Mouse (Mus musculus) cortical plate, adult 2 months (tissue): ENCODE measurements at regions not wholly inside any gene's neighbourhood (a gene's known extent, or its start where the extent isn't known, plus 50 kb on each side); places are given as distances from the start of the nearest gene placed in this dataset.
A peak's percentile ranks its signal among the peaks of the same experiment; 100 is the strongest.

Experiments
- H3K27ac ChIP-seq: fragments of 200-500 bp; 2 replicates; pipeline ENCODE4 v1.5.1; 2012; ENCODE audit warnings: low read length, control low read depth, inconsistent platforms; ENCODE audit not compliant: insufficient read depth
- H3K4me1 ChIP-seq: fragments of 200-500 bp; 2 replicates; pipeline ENCODE4 v1.6.1; 2011; ENCODE audit warnings: low read length; ENCODE audit not compliant: control insufficient read depth, insufficient read depth
- H3K4me3 ChIP-seq: fragments of 200-500 bp; 2 replicates; pipeline ENCODE4 v1.5.1; 2011; ENCODE audit warnings: mild to moderate bottlenecking, low read length, control low read depth; ENCODE audit not compliant: insufficient read depth
- CTCF ChIP-seq: fragments of 200-500 bp; IDR thresholded peaks from 2 replicates; pipeline ENCODE4 v1.5.1; 2011; ENCODE audit warnings: mild to moderate bottlenecking, control low read depth, low read length; ENCODE audit not compliant: insufficient read depth; ENCODE audit errors: extremely low read depth
- POLR2A ChIP-seq: fragments of 200-500 bp; IDR thresholded peaks from 2 replicates; pipeline ENCODE4 v1.6.1; 2011; ENCODE audit warnings: mild to moderate bottlenecking, low read length, control low read depth; ENCODE audit not compliant: insufficient read depth; ENCODE audit errors: extremely low read depth

DNA sequence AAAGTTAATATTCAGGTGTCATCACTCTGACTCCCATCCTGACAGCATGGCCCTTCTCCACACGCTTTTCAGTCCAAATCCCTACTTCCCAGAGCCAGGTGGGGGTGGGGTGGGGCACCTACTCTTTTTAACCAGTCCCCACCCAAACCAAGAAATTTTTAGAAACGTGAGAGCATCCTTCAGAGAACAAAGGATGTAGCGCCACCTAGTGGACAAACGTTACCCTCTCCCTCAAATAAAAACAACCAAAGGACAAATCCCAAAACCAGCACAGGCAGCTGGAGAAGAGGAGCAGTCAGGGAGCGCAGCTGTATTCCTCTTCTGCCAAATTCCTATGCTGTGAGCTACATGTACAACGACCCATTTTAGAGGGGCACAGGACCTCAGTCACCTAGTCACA is 544.7 kb upstream of the Map3k7 start:
- H3K27ac ChIP-seq, result no peak overlapping the region
- TF ChIP-seq POLR2A (no peak), CTCF (peak; percentile 63)
- H3K4me1 ChIP-seq, result no peaks in the 10 kb centered on the region
- no peak overlapping the region for H3K4me3 ChIP-seq

DNA sequence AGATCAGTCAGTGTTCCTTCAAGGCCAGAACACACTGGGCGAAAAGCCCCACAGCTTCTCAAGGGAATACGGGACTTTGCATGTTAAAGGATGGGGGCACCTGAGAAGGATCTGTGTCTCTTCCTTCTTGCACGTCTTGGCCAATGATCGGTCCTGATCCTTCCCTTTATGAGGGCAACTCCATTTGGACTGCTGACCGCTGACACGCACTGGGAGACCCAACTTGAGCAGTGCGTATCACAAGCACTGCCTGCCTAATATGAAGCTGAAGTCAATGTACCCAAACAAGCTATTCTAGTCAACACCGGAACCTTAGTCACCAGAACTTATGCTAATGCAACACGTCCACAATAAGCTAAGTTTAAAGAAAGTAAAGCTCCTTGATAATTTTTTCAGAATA is 543.7 kb upstream of the Map3k7 start:
- Histone ChIP-seq H3K27ac (no peak overlapping the region), H3K4me1 (no peaks in the 10 kb centered on the region), H3K4me3 (no peak overlapping the region)
- TF ChIP-seq CTCF (no peak), POLR2A (no peak)

DNA sequence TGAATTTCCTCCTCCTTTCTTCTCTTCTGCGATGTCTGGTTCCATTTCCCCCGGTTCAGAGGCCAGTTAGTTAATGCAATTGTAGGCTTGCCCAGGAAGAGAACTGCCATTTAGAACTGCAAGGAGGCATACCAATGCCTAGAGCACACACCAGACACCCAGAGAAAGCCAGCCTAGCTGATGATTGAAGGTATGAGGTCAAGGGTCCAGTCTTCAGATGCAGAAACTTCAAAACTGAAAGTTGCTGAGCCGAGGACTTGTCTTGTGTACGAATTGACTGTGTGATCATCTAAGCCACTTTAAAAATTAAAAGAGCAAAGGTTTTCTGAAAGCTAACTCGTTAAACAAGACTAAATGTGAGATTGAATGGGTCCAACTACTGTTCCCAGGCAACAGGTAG is 542.5 kb upstream of the Map3k7 start:
- Histone ChIP-seq H3K4me3 (no peak overlapping the region), H3K27ac (no peak overlapping the region), H3K4me1 (no peaks in the 10 kb centered on the region)
- TF ChIP-seq CTCF (no peak), POLR2A (no peak)

DNA sequence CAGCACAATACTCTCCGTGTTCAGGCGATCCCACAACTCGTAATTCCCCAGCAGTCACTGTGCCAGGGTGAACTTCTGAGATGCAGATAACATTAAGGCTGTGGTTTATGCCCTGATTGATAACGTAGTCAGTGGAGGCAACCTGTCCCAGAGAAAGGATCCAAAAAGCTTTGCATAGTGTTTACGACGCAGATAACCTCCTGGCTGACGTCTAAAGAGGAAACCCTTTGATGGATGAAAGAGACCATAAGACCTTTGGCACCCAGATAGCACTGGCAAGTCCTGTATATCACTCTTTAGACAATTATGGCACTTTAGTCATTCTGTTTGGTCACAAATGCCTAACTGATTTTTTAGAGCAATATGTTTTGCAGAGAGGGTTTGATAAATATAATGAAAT is 538.8 kb upstream of the Map3k7 start:
- Histone ChIP-seq H3K27ac (no peak overlapping the region), H3K4me1 (no peaks in the 10 kb centered on the region), H3K4me3 (no peak overlapping the region)
- no peak for TF ChIP-seq POLR2A
- TF ChIP-seq CTCF, result no peak

DNA sequence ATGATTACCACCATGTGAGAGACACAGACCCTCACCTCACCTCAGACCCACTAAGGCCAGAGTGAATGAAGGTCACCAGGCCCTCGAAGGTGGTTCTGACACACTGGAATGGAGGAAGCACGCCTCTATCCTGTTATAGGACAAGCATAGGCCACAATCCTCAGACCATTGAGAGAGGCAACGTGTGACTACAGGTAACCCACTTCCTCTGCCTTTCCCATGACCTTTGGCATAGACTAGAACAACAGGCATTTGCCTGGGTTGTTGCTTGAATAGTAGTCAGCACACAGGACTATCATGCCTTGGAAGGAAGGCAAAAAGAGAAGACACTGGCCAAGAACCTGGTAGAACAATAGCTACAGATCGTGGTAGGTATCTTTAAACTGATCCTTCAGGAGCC is 538.2 kb upstream of the Map3k7 start:
- Histone ChIP-seq H3K4me1 (no peaks in the 10 kb centered on the region), H3K4me3 (no peak overlapping the region), H3K27ac (no peak overlapping the region)
- TF ChIP-seq CTCF (no peak), POLR2A (no peak)

DNA sequence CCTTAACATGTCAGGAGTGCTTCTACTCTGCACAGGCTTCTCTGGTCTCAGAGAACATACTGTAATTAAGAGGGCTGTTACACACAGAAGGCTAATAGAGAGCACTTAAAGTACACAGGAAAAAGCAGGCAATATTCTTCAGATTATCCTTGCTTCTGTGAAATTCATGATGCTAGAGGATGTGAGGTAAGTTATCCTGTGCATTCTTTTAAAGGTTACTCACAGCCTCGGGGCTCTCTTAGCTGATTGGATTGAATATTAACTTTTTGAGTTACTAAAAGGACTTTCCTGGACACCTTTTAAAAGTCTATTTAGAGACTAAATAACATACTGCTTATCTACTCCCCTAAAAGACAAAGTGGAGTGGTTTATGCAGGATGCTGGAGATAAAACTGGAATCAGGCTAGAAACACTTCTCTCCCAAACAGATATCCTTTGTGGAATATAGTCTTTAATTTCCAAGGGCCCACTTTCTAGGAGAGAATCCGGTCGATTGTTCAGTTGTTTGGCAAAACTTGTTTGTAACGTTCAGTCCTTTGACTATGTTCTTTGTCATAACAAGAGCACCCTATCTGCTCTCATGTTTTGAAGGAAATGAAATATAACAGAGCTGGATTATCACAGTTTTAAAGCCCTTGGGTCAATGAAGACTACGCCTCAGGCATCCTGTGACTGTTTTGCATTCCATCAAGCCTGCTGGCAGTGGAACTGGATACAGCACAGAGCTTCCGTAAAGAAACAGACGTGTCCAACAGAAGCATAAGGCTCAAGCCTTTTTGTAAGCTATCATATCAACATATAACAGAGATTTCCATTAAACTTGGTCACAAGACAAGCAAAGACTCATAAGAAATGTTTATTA is 537.5 kb upstream of the Map3k7 start:
- TF ChIP-seq POLR2A (no peak), CTCF (no peak)
- H3K4me3 ChIP-seq, result no peak overlapping the region
- H3K4me1 ChIP-seq, result no peaks in the 10 kb centered on the region
- H3K27ac ChIP-seq, result no peak overlapping the region

DNA sequence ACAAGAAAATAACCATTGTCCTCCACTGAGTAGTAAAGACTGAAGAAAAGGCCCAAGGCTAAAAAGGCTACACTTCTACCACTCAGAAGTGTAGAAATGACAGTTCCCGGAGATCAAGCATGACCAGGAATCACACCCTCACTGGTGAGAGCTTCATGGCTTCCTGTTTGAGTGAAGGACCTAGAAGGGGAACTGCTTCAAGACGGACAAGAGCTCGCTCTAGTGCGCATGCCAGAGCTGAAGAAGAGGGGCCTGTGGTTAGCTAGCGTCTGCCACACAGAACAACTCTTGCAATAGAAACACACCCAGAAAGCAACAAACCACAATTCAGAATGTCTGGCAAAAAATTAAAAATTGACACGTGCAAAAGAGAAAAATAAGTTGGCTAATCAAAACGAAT is 530.0 kb upstream of the Map3k7 start:
- Histone ChIP-seq H3K27ac (no peak overlapping the region), H3K4me3 (no peak overlapping the region), H3K4me1 (no peaks in the 10 kb centered on the region)
- TF ChIP-seq CTCF (no peak), POLR2A (no peak)

DNA sequence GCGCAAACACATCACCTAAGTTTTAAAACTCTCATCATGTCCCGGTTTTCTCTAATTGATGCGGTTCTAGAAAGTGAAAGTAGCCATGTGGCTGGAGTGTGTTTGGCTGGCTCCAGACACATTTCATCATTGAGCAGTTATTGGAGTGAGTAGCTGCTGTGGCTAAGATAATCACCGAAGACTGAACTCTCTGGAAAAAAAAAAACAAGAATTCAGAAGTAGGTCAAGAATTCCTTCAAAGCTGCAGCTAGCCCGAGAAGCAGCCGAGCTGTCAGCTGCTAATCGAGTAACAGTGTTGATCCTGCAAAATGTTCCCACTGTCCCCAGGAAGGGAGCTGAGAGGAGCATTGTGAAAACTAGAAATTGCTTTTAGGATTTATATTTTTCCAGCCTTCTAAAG is 509.0 kb upstream of the Map3k7 start:
- TF ChIP-seq POLR2A (no peak), CTCF (no peak)
- Histone ChIP-seq H3K27ac (no peak overlapping the region), H3K4me3 (no peak overlapping the region; the same call in 1 of the 2 replicates), H3K4me1 (no peaks in the 10 kb centered on the region)

DNA sequence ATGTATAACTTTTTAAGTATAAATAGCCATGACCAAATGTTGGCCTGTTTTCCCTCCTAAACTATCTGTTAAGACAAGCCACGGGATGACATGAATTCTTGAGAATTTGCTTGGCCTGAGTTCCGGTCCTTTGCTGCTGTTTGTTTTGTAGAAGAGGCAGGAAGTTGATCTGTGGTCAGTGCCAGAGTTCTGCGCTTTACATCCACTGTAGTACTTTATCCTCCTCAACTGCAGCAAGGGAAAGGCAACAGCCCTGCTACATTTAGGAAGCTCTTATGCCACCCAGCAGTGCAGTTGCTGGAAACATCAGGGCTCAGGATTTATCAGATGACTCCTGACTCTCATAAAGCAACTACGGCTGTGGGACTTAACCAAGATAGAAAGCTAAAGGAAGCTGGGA is 508.4 kb upstream of the Map3k7 start:
- Histone ChIP-seq H3K27ac (no peak overlapping the region), H3K4me3 (no peak overlapping the region), H3K4me1 (no peaks in the 10 kb centered on the region)
- TF ChIP-seq CTCF (no peak), POLR2A (no peak)

DNA sequence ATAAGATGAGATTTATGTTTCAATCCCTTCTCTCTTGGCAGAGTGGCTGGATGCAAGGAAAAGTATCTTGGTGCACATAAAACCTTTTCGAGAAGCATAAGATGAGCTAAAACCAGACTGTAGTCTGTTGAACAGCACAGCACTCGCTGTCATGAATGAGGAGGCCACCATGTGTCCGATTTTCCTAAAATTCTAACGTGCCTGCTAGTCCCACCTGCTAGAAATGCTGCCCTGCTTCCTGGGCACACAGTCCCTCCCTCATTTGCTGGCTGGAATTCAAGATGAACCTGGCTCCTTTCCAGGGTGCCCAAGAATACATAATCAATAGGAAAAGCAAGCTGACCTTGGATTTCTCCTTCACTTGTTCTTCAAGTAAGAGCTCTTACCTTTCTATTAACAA is 501.4 kb upstream of the Map3k7 start:
- TF ChIP-seq POLR2A (no peak), CTCF (no peak)
- H3K4me3 ChIP-seq, result no peak overlapping the region
- no peak overlapping the region for H3K27ac ChIP-seq
- H3K4me1 ChIP-seq, result no peaks in the 10 kb centered on the region

DNA sequence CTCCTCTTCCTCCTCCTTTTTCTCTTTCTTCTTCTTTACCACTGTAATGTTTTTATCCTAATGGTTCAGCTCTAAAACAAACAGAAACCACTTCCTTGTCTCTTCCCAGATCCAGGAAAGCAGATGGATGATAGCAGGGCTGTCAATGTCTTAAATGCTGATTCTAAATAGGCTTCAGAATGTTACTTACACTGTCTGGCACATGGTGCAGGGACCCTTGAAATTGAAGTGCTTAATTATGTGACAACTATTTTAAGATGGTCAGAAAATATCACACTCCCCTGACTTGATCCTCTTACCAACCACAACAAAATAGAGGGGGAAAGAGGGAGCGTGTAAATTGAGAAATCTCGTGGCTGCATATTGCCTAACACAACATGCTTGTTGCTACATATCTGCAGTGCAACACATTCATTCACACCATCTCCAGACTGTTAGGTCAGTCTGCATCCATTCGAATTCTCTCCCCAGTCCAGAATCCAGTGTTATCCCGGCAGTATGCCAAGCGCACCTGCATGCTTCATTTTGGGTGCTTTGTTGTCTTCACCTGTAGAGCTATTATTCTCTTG is 500.7 kb upstream of the Map3k7 start:
- Histone ChIP-seq H3K4me3 (no peak overlapping the region), H3K4me1 (no peaks in the 10 kb centered on the region), H3K27ac (no peak overlapping the region)
- TF ChIP-seq POLR2A (no peak), CTCF (no peak)
